In genomic region chr2:28193690-28194087, GRCm38 (mm10) we compare ENCODE assay signal across 8 mouse cellular contexts. TPM values are rescaled to one million over a fixed set of nuclear protein-coding genes. Genes with fewer than 3 reads are reported as not detected.
A peak's percentile ranks its signal among the peaks of the same experiment; 100 is the strongest.
DNase-seq lines count a peak whose midpoint lies in the region; ATAC-seq and TF ChIP-seq lines count a peak whose summit lies in the region.

No protein-coding gene starts in this region.

- in situ Hi-C loops in ES-E14 (cut with MboI; ENCODE audit: low sequenced_read_pairs in 2 of 2, unreplicated experiment in 2 of 2), result no loop called here

- H3K9ac ChIP-seq in heart, embryonic 11.5 days (ENCODE audit: low read depth, low read length), result no peak overlapping the region
- H3K9ac ChIP-seq in ES-E14 (ENCODE audit: insufficient read depth, low read depth, low read length, poor library complexity, severe bottlenecking), result no peak overlapping the region
- H3K9ac ChIP-seq in embryonic facial prominence, embryonic 14.5 days (ENCODE audit: low read depth, low read length), result peak overlapping the region; percentile 62
- no peak overlapping the region; the same call in 1 of the 2 replicates for H3K9ac ChIP-seq in intestine, embryonic 15.5 days
- peak overlapping the region; percentile 92 for H3K9ac ChIP-seq in neural tube, embryonic 15.5 days (replicated peaks)

- no peak for ATAC-seq in heart, embryonic 11.5 days (replicated peaks; ENCODE audit: insufficient number of reproducible peaks, low FRiP score, low TSS enrichment)
- peak; percentile 22; the same call in 1 of the 2 replicates for ATAC-seq in embryonic facial prominence, embryonic 14.5 days (ENCODE audit: low read depth)
- no peak; the same call in 1 of the 2 replicates for ATAC-seq in intestine, embryonic 15.5 days
- ATAC-seq in neural tube, embryonic 15.5 days (ENCODE audit: low FRiP score), result peak; percentile 30
- no peak for ATAC-seq in erythroid progenitor cell, adult 5-6 weeks (replicated peaks; ENCODE audit: low FRiP score, poor library complexity, severe bottlenecking)

- peak overlapping the region; percentile 93 for H3K4me2 ChIP-seq in heart, embryonic 11.5 days
- H3K4me2 ChIP-seq in embryonic facial prominence, embryonic 14.5 days (ENCODE audit: low read depth, low read length), result peak overlapping the region; percentile 81
- peak overlapping the region; percentile 81 for H3K4me2 ChIP-seq in intestine, embryonic 15.5 days (replicated peaks)
- peak overlapping the region; percentile 79 for H3K4me2 ChIP-seq in neural tube, embryonic 15.5 days

- peak overlapping the region; percentile 60 for H3K4me3 ChIP-seq in heart, embryonic 11.5 days (ENCODE audit: low read depth, low read length)
- H3K4me3 ChIP-seq in ES-E14 (ENCODE audit: insufficient read depth in 1 of 2, low read depth in 1 of 2, low read length in 2 of 2, poor library complexity in 1 of 2, severe bottlenecking in 1 of 2), result peak overlapping the region; percentile 65 to 80
- peak overlapping the region; percentile 57 for H3K4me3 ChIP-seq in embryonic facial prominence, embryonic 14.5 days (ENCODE audit: low read depth, low read length)
- peak overlapping the region; percentile 57 for H3K4me3 ChIP-seq in intestine, embryonic 15.5 days (replicated peaks)
- peak overlapping the region; percentile 79 for H3K4me3 ChIP-seq in neural tube, embryonic 15.5 days (replicated peaks)

- H3K9me3 ChIP-seq in heart, embryonic 11.5 days (replicated peaks; ENCODE audit: control insufficient read depth, low read length), result no peaks in the 10 kb centered on the region
- H3K9me3 ChIP-seq in ES-E14 (ENCODE audit: control insufficient read depth, insufficient read depth, low read depth, low read length), result no peaks in the 10 kb centered on the region
- no peaks in the 10 kb centered on the region for H3K9me3 ChIP-seq in embryonic facial prominence, embryonic 14.5 days (ENCODE audit: control insufficient read depth, low read length)
- no peaks in the 10 kb centered on the region for H3K9me3 ChIP-seq in intestine, embryonic 15.5 days
- no peaks in the 10 kb centered on the region for H3K9me3 ChIP-seq in neural tube, embryonic 15.5 days (replicated peaks)

- peaks cover 39% of the 10 kb centered on the region for H3K27me3 ChIP-seq in heart, embryonic 11.5 days (ENCODE audit: control insufficient read depth, insufficient read depth, low read length)
- peaks cover 29% of the 10 kb centered on the region for H3K27me3 ChIP-seq in embryonic facial prominence, embryonic 14.5 days (replicated peaks; ENCODE audit: control insufficient read depth, insufficient read depth, low read length)
- peaks cover 26% of the 10 kb centered on the region for H3K27me3 ChIP-seq in intestine, embryonic 15.5 days (replicated peaks)
- no peaks in the 10 kb centered on the region for H3K27me3 ChIP-seq in neural tube, embryonic 15.5 days (replicated peaks)

- H3K36me3 ChIP-seq in heart, embryonic 11.5 days (ENCODE audit: control insufficient read depth, insufficient read depth, low read length), result no peaks in the 10 kb centered on the region
- no peaks in the 10 kb centered on the region for H3K36me3 ChIP-seq in ES-E14 (ENCODE audit: control insufficient read depth, insufficient read depth, low read length, poor library complexity, severe bottlenecking)
- H3K36me3 ChIP-seq in embryonic facial prominence, embryonic 14.5 days (ENCODE audit: control insufficient read depth, insufficient read depth, low read length), result no peaks in the 10 kb centered on the region
- H3K36me3 ChIP-seq in intestine, embryonic 15.5 days, result no peaks in the 10 kb centered on the region
- no peaks in the 10 kb centered on the region for H3K36me3 ChIP-seq in neural tube, embryonic 15.5 days

- 34% methylated on average over 12 of the region's 12 CpGs for WGBS in heart, embryonic 11.5 days (ENCODE audit: insufficient replicate concordance)
- WGBS in embryonic facial prominence, embryonic 14.5 days, result 34% methylated on average over 12 of the region's 12 CpGs
- WGBS in intestine, embryonic 15.5 days, result 32% methylated on average over 12 of the region's 12 CpGs
- 4% methylated on average over 12 of the region's 12 CpGs for WGBS in neural tube, embryonic 15.5 days

- intact Hi-C loops in heart, postnatal 25 days (cut with DNase I), result no loop called here
- intact Hi-C loops in left cerebral cortex, postnatal 36 days (cut with DNase I), result loop anchor here (5.0 kb wide), 3 partner anchors 96 to 221 kb away; no protein-coding TSS in a partner anchor

- no peak overlapping the region for H3K27ac ChIP-seq in heart, embryonic 11.5 days (ENCODE audit: low read depth, low read length)
- H3K27ac ChIP-seq in ES-E14 (ENCODE audit: insufficient read depth, low read depth, low read length, poor library complexity, severe bottlenecking), result no peak overlapping the region
- H3K27ac ChIP-seq in embryonic facial prominence, embryonic 14.5 days (replicated peaks; ENCODE audit: low read depth, low read length), result no peak overlapping the region
- no peak overlapping the region for H3K27ac ChIP-seq in intestine, embryonic 15.5 days
- peak overlapping the region; percentile 89 for H3K27ac ChIP-seq in neural tube, embryonic 15.5 days (replicated peaks)

- peaks cover 4% of the 10 kb centered on the region; the same call in 1 of the 2 replicates for H3K4me1 ChIP-seq in heart, embryonic 11.5 days (ENCODE audit: control insufficient read depth, insufficient read depth, low read length)
- peaks cover 0 to 5% of the 10 kb centered on the region in 2 experiments; a peak in 1 of 4 replicates for H3K4me1 ChIP-seq in ES-E14 (ENCODE audit: control insufficient read depth in 2 of 2, insufficient read depth in 2 of 2, low read length in 2 of 2, poor library complexity in 1 of 2)
- peaks cover 4% of the 10 kb centered on the region for H3K4me1 ChIP-seq in embryonic facial prominence, embryonic 14.5 days (ENCODE audit: control insufficient read depth, insufficient read depth, low read length)
- H3K4me1 ChIP-seq in intestine, embryonic 15.5 days (replicated peaks), result peaks cover 4% of the 10 kb centered on the region; the same call in 1 of the 2 replicates
- H3K4me1 ChIP-seq in neural tube, embryonic 15.5 days, result peaks cover 52% of the 10 kb centered on the region

- no peak for DNase-seq in heart, postnatal 25 days (ENCODE audit: low spot score)
- no peak for DNase-seq in ES-E14 (ENCODE audit: low read depth, low spot score)
- DNase-seq in embryonic facial prominence, embryonic 14.5 days (ENCODE audit: low spot score), result no peak
- no peak for DNase-seq in left cerebral cortex, postnatal 36 days (ENCODE audit: low spot score in 2 of 2)

TF ChIP-seq in ES-E14, 5 proteins besides CTCF, POLR2A, EP300 and RAD21:
- TF ChIP-seq MAFK (IDR thresholded peaks at IDR 0.05; ENCODE audit: insufficient read depth, low read depth, low read length), result no peak
- TF ChIP-seq CHD2 (IDR thresholded peaks at IDR 0.05; ENCODE audit: low read depth, low read length), result no peak
- no peak for TF ChIP-seq ZNF384 (IDR thresholded peaks at IDR 0.05; ENCODE audit: low read depth, low read length)
- no peak for TF ChIP-seq HCFC1 (IDR thresholded peaks at IDR 0.05; ENCODE audit: borderline replicate concordance, insufficient read depth, low read length)
- TF ChIP-seq ZC3H11A (IDR thresholded peaks at IDR 0.05; ENCODE audit: borderline replicate concordance, low read depth, low read length), result no peak
TF ChIP-seq in ES-E14: peak in this region for 0.

RNA-seq across cellular contexts. Expression of gene Olfm1, which starts 0.9 kb away (rescaled TPM):
- polyA plus RNA-seq in heart, embryonic 11.5 days (2014; fragmentation: Nextera tagmentation; extraction: Ambion mirVana), result 7.6 and 10.3 TPM in 2 replicates
- 10 to 100 TPM in 1 of 2 experiments, 1 to 10 TPM in 1; 9.3 to 10.3 TPM for total RNA-seq in heart, postnatal 25 days (2021)
- total RNA-seq in ES-E14 (2012; rRNA removed), result 3.4 and 5.2 TPM in 2 replicates
- polyA plus RNA-seq in embryonic facial prominence, embryonic 14.5 days (2014; fragmentation: Nextera tagmentation; extraction: Ambion mirVana), result 45.1 and 46.1 TPM in 2 replicates
- polyA plus RNA-seq in intestine, embryonic 15.5 days (2015; fragmentation: Nextera tagmentation; extraction: Ambion mirVana), result 20.1 and 21.8 TPM in 2 replicates
- polyA plus RNA-seq in neural tube, embryonic 15.5 days (2015; fragmentation: Nextera tagmentation; extraction: Ambion mirVana), result 296 and 363 TPM in 2 replicates
- total RNA-seq in erythroid progenitor cell, adult 5-6 weeks (2015; ENCODE audit: low replicate concordance), result 5.0 and 7.1 TPM in 2 replicates
- total RNA-seq in erythroid progenitor cell, adult 5-6 weeks (2017; ENCODE audit: low replicate concordance), result 1.8 TPM in 1 of 2 replicates, not detected in the other
- total RNA-seq in left cerebral cortex, postnatal 36 days (2021), result 1,000 to 10,000 TPM; 1,516 to 1,769 TPM

Comparison
In these comparisons a context has a peak if more than half of its experiments do, and no peak if none do; other contexts are left out.
1. ATAC-seq: peak in embryonic facial prominence, embryonic 14.5 days (single experiment) and neural tube, embryonic 15.5 days (single experiment); none in heart, embryonic 11.5 days (single experiment), intestine, embryonic 15.5 days (single experiment) and erythroid progenitor cell, adult 5-6 weeks (single experiment).
2. H3K9ac ChIP-seq: peak in embryonic facial prominence, embryonic 14.5 days (single experiment) and neural tube, embryonic 15.5 days (single experiment); none in heart, embryonic 11.5 days (single experiment), ES-E14 (single experiment) and intestine, embryonic 15.5 days (single experiment).
3. RNA of gene Olfm1, which starts 0.9 kb away (total RNA-seq): 1,516 to 1,769 TPM in left cerebral cortex, postnatal 36 days; 9.3 to 10.3 TPM in heart, postnatal 25 days, 1.8 to 7.1 TPM in erythroid progenitor cell, adult 5-6 weeks and 3.4 to 5.2 TPM in ES-E14; every median in the first group is over 100 times any median in the second.
4. Peak in every context shown above with its lines, with median percentiles within 50 percentile points of each other: H3K4me2 ChIP-seq and H3K4me3 ChIP-seq.